Mouse (Mus musculus) Patski (cell line): ENCODE measurements around the gene Klkb1. TPM values are rescaled to one million over a fixed set of nuclear protein-coding genes. Genes with fewer than 3 reads are reported as not detected.
A peak's percentile ranks its signal among the peaks of the same experiment; 100 is the strongest.
"Not testable (repeated sequence)": the region's sequence is repeated elsewhere in the genome, so short reads cannot be mapped to it uniquely, and the experiment has no call there.

ENCODE experiments used
- ATAC-seq: fragments of 100-300 bp; one replicate; pipeline ENCODE4 v1.8.0; 2021
- CTCF ChIA-PET: fragments of 350-600 bp; sonication (Branson Sonifier 250); formaldehyde crosslinking; loops from one replicate; lab custom pipeline; 2022; ENCODE audit warnings: inconsistent platforms; lab: Charles Lee
- POLR2A ChIA-PET: fragments of 350-600 bp; sonication (Branson Sonifier 250); formaldehyde crosslinking; loops from one replicate; lab custom pipeline; 2022; ENCODE audit warnings: antibody characterized with exemption, inconsistent platforms; lab: Charles Lee
- DNase-seq: peaks from one replicate; pipeline ENCODE4 v3.0.0-alpha.2; 2011; ENCODE audit warnings: low read depth, low spot score
- H3K27me3 ChIP-seq: fragments of 371-371 bp; one replicate; pipeline ENCODE4 v1.5.1; 2021
- CTCF ChIP-seq: fragments of 100-300 bp; IDR thresholded peaks from one replicate; pipeline ENCODE4 v1.5.1; 2021
- in situ Hi-C: fragments of 300-500 bp; cut with MboI; formaldehyde crosslinking; loops from 3 replicates; pipeline ENCODE4 v1.11.1; 2018; ENCODE audit warnings: low pct_unique_long_range_greater_than_20kb, mixed read lengths
- polyA plus RNA-seq: library from polyadenylated mRNA; unstranded; gene quantifications from one replicate; pipeline ENCODE4 v1.2.3, GENCODE M21; 2021

Gene Klkb1
- not detected for polyA plus RNA-seq

- POLR2A ChIA-PET, result no interaction called here
- no peak for TF ChIP-seq CTCF
- DNase-seq, result no peak
- CTCF ChIA-PET, result no interaction called here
- H3K27me3 ChIP-seq, result peaks cover 13% of the 10 kb centered on the region
- in situ Hi-C loops, result no loop called here
- ATAC-seq, result no peak
These were observed at the start of gene Klkb1 for GRCm38 (mm10) chr8:45294687-45295086. TSS of gene Klkb1 (minus strand) at chr8:45294859.

GRCm38 (mm10) chr8:45344298-45344697, 49.6 kb upstream of the Klkb1 start:
- in situ Hi-C loops, result no loop called here
- no peaks in the 10 kb centered on the region for H3K27me3 ChIP-seq
- no peak for ATAC-seq
- CTCF ChIA-PET, result interaction anchor here (1.1 to 2.7 kb wide), 7 partner anchors 9 to 75 kb away, joined by 3 to 22 read pairs (median 5); partner anchors contain the start of gene Cyp4v3
- POLR2A ChIA-PET, result no interaction called here
- no peak for TF ChIP-seq CTCF
- no peak for DNase-seq

GRCm38 (mm10) chr8:45341630-45342628, 47.3 kb upstream of the Klkb1 start:
- ChIA-PET POLR2A (no interaction called here), CTCF (interaction anchor here (0.7 to 2.4 kb wide), 4 partner anchors 12 to 22 kb away, joined by 3 to 6 read pairs (median 4); no protein-coding TSS in a partner anchor)
- in situ Hi-C loops, result no loop called here
- ATAC-seq (no peak), DNase-seq (no peak)
- no peaks in the 10 kb centered on the region for H3K27me3 ChIP-seq
- no peak for TF ChIP-seq CTCF

DNA sequence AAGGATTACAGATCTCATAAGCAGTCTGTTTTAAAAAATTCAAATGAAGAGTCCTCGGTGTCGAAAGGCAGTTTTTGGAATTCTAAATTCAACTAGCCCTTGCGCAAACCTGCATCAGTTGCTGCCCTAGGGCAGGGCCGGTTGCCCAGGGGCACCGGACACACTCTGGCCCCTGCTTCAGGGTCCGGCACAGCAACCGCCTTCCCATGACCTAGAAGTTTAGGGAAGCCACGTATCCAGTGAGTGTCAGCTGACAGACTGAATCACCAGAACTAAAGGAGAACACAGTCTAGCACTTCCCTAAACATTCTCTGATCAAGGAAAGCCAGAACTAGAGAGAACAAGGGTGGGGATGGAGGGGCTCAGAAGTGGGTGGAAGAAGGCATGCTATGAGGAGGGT, 38.8 kb upstream of the Klkb1 start:
- no peak for TF ChIP-seq CTCF
- in situ Hi-C loops, result no loop called here
- POLR2A ChIA-PET, result no interaction called here
- H3K27me3 ChIP-seq, result no peaks in the 10 kb centered on the region
- ATAC-seq (peak; percentile 49), DNase-seq (no peak)
- CTCF ChIA-PET, result interaction anchor here (3.9 kb wide), 1 partner anchor 11 kb away, joined by 22 read pairs; no protein-coding TSS in a partner anchor

- no peak for TF ChIP-seq CTCF
- ChIA-PET CTCF (interaction anchor here (3.9 kb wide), 1 partner anchor 11 kb away, joined by 22 read pairs; no protein-coding TSS in a partner anchor), POLR2A (no interaction called here)
- in situ Hi-C loops, result no loop called here
- no peak for DNase-seq
- H3K27me3 ChIP-seq, result no peaks in the 10 kb centered on the region
- ATAC-seq, result peak; percentile 87
These were observed 38.2 kb upstream of the Klkb1 start, which contains the start of gene Cyp4v3 for GRCm38 (mm10) chr8:45332685-45333409. TSS of gene Cyp4v3 (minus strand) at chr8:45333216.

- H3K27me3 ChIP-seq, result no peaks in the 10 kb centered on the region
- TF ChIP-seq CTCF, result no peak
- in situ Hi-C loops, result no loop called here
- POLR2A ChIA-PET, result no interaction called here
- DNase-seq, result no peak
- CTCF ChIA-PET, result interaction anchor here (1.8 kb wide), 1 partner anchor 12 kb away, joined by 5 read pairs; no protein-coding TSS in a partner anchor
- ATAC-seq, result no peak
These were observed 36.2 kb upstream of the Klkb1 start for GRCm38 (mm10) chr8:45330856-45331255.

- TF ChIP-seq CTCF, result no peak
- DNase-seq, result no peak
- in situ Hi-C loops, result no loop called here
- no peaks in the 10 kb centered on the region for H3K27me3 ChIP-seq
- ATAC-seq, result no peak
- CTCF ChIA-PET, result interaction anchor here (0.8 to 1.8 kb wide), 3 partner anchors 10 to 16 kb away, joined by 3 to 5 read pairs (median 5); no protein-coding TSS in a partner anchor
- POLR2A ChIA-PET, result no interaction called here
These were observed 34.7 kb upstream of the Klkb1 start for GRCm38 (mm10) chr8:45329206-45329980.

- DNase-seq, POLR2A ChIA-PET, in situ Hi-C loops, CTCF ChIA-PET, ATAC-seq, H3K27me3 ChIP-seq: not testable (repeated sequence)
These were observed 32.4 kb upstream of the Klkb1 start for GRCm38 (mm10) chr8:45327076-45327475.

DNA sequence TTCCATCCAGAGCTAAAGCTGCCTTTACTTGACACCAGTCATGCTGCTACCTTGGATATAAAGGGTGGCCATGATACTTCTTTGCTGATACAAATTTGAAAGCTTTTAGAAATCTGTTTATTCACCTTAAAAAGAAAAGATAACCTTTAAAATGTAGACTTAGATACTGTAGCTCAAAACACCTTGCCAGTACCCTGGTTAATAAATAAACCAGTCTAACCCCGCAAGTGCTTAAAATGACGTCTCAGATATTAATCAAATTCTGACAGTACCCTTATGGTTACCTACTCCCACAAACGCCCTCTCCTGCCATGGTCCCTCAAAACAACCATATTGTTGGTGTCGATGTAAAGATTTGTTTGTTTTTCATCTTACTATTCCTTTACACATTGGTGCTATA, 29.5 kb upstream of the Klkb1 start:
- CTCF ChIA-PET, result no interaction called here
- no peaks in the 10 kb centered on the region for H3K27me3 ChIP-seq
- ATAC-seq (no peak), DNase-seq (no peak)
- POLR2A ChIA-PET, result no interaction called here
- in situ Hi-C loops, result no loop called here
- no peak for TF ChIP-seq CTCF

DNA sequence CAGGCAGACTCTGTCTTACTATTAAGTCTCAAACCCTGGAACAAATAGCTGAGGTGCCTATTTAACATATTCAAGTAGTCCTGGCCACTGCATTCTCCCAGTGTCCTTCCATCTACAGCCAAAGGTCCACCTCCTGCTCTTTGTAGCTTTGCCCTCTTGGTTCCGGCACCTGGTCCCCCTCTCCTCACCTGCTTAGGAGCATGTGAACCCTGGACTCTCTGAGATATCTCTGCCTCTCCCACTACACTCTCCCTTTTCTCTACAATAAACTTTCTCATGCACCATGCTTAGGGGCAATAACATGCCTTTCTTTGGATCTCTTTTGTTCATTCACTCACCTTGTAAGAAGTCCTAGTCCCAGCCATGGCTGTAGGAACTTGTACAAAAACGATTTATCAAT, 26.7 kb upstream of the Klkb1 start:
- ATAC-seq, result no peak
- TF ChIP-seq CTCF, result no peak
- DNase-seq, result no peak
- H3K27me3 ChIP-seq, result no peaks in the 10 kb centered on the region
- CTCF ChIA-PET, result no interaction called here
- in situ Hi-C loops, result no loop called here
- POLR2A ChIA-PET, result no interaction called here
